In genomic region chr2:180660521-180660920, GRCm38 (mm10) we compare ENCODE assay signal across 22 mouse cellular contexts. TPM values are rescaled to one million over a fixed set of nuclear protein-coding genes. Genes with fewer than 3 reads are reported as not detected.
DNase-seq lines count a peak whose midpoint lies in the region; ATAC-seq and TF ChIP-seq lines count a peak whose summit lies in the region.
"Had no signal": no experiment of that assay in that cellular context is flagged by ENCODE, and none has a peak within 500 bp of the region (broad histone marks: within the 10 kb centered on the region; RNA-seq: fewer than 3 reads in every experiment).

No protein-coding gene starts in this region.

- H3K9me3 ChIP-seq in embryonic facial prominence, embryonic 13.5 days: no peaks in the 10 kb centered on the region
- no peaks in the 10 kb centered on the region for H3K9me3 ChIP-seq in embryonic facial prominence, embryonic 10.5 days
- H3K9me3 ChIP-seq in hindbrain, embryonic 13.5 days: no peaks in the 10 kb centered on the region
- no peaks in the 10 kb centered on the region for H3K9me3 ChIP-seq in hindbrain, postnatal 0 days (ENCODE audit: low read length)
- H3K9me3 ChIP-seq in midbrain, embryonic 16.5 days (replicated peaks; ENCODE audit: control insufficient read depth, low read length, poor library complexity, severe bottlenecking): no peaks in the 10 kb centered on the region
- H3K9me3 ChIP-seq in midbrain, embryonic 13.5 days: no peaks in the 10 kb centered on the region
- H3K9me3 ChIP-seq: forebrain, embryonic 12.5 days; forebrain, embryonic 15.5 days; G1E had no signal

- peaks cover 11% of the 10 kb centered on the region for H3K4me1 ChIP-seq in embryonic facial prominence, embryonic 13.5 days
- peaks cover 13% of the 10 kb centered on the region for H3K4me1 ChIP-seq in embryonic facial prominence, embryonic 10.5 days
- H3K4me1 ChIP-seq in hindbrain, embryonic 13.5 days (replicated peaks): peaks cover 12% of the 10 kb centered on the region
- no peaks in the 10 kb centered on the region for H3K4me1 ChIP-seq in hindbrain, postnatal 0 days (ENCODE audit: insufficient read depth, low read length)
- peaks cover 7% of the 10 kb centered on the region; the same call in 1 of the 2 replicates for H3K4me1 ChIP-seq in midbrain, embryonic 16.5 days (ENCODE audit: control insufficient read depth, insufficient read depth, low read length)
- peaks cover 10% of the 10 kb centered on the region for H3K4me1 ChIP-seq in midbrain, embryonic 13.5 days (replicated peaks)

- H3K27me3 ChIP-seq in embryonic facial prominence, embryonic 13.5 days: no peaks in the 10 kb centered on the region; the same call in 1 of the 2 replicates
- no peaks in the 10 kb centered on the region; the same call in 1 of the 2 replicates for H3K27me3 ChIP-seq in embryonic facial prominence, embryonic 10.5 days (replicated peaks; ENCODE audit: low read depth, poor library complexity, severe bottlenecking)
- no peaks in the 10 kb centered on the region for H3K27me3 ChIP-seq in hindbrain, embryonic 13.5 days
- no peaks in the 10 kb centered on the region for H3K27me3 ChIP-seq in hindbrain, postnatal 0 days (ENCODE audit: insufficient read depth, low read length)
- H3K27me3 ChIP-seq in midbrain, embryonic 16.5 days (ENCODE audit: control insufficient read depth, insufficient read depth, low read depth, low read length): no peaks in the 10 kb centered on the region
- H3K27me3 ChIP-seq in midbrain, embryonic 13.5 days: no peaks in the 10 kb centered on the region
- H3K27me3 ChIP-seq: CH12.LX; forebrain, embryonic 12.5 days; forebrain, embryonic 15.5 days; Patski had no signal

- H3K4me3 ChIP-seq in embryonic facial prominence, embryonic 13.5 days: no peak overlapping the region
- no peak overlapping the region for H3K4me3 ChIP-seq in embryonic facial prominence, embryonic 10.5 days
- no peak overlapping the region for H3K4me3 ChIP-seq in hindbrain, embryonic 13.5 days
- no peak overlapping the region for H3K4me3 ChIP-seq in hindbrain, postnatal 0 days (ENCODE audit: low read length)
- H3K4me3 ChIP-seq in midbrain, embryonic 16.5 days (ENCODE audit: low read depth, low read length): no peak overlapping the region
- no peak overlapping the region for H3K4me3 ChIP-seq in midbrain, embryonic 13.5 days (replicated peaks)
- H3K4me3 ChIP-seq: forebrain, embryonic 12.5 days; forebrain, embryonic 15.5 days had no signal

- no peak for ATAC-seq in embryonic facial prominence, embryonic 13.5 days (ENCODE audit: insufficient number of reproducible peaks, insufficient read depth, low FRiP score, low TSS enrichment, low read depth)
- no peak for ATAC-seq in hindbrain, embryonic 13.5 days (ENCODE audit: low FRiP score)
- no peak for ATAC-seq in hindbrain, postnatal 0 days
- ATAC-seq in midbrain, embryonic 16.5 days: 0 out of 2 replicates have a peak, but pooled peaks have one; percentile 49
- no peak for ATAC-seq in midbrain, embryonic 13.5 days
- ATAC-seq: activated CD4-positive, CD25-positive, alpha-beta regulatory T cell, adult 4 months; CD4-positive, CD25-positive, alpha-beta regulatory T cell, adult 4 months; forebrain, embryonic 15.5 days; forebrain, postnatal 0 days; Patski had no signal

- TF ChIP-seq CTCF in hindbrain, postnatal 0 days (IDR thresholded peaks at IDR 0.05; ENCODE audit: low read depth): no peak

- 95% methylated on average over 5 of the region's 5 CpGs for WGBS in embryonic facial prominence, embryonic 13.5 days
- WGBS in embryonic facial prominence, embryonic 10.5 days: 96% methylated on average over 5 of the region's 5 CpGs
- 96% methylated on average over 5 of the region's 5 CpGs for WGBS in hindbrain, embryonic 13.5 days
- WGBS in hindbrain, postnatal 0 days: 95% methylated on average over 5 of the region's 5 CpGs
- 97% methylated on average over 5 of the region's 5 CpGs for WGBS in midbrain, embryonic 16.5 days
- 98% methylated on average over 5 of the region's 5 CpGs for WGBS in midbrain, embryonic 13.5 days

- H3K9ac ChIP-seq in embryonic facial prominence, embryonic 13.5 days: 0 out of 2 replicates have a peak overlapping the region, but pooled peaks have one; percentile 64
- 0 out of 2 replicates have a peak overlapping the region, but pooled peaks have one; percentile 72 for H3K9ac ChIP-seq in hindbrain, embryonic 13.5 days
- no peak overlapping the region for H3K9ac ChIP-seq in hindbrain, postnatal 0 days (replicated peaks; ENCODE audit: low read length)
- no peak overlapping the region for H3K9ac ChIP-seq in midbrain, embryonic 16.5 days (ENCODE audit: low read depth, low read length)
- H3K9ac ChIP-seq in midbrain, embryonic 13.5 days (replicated peaks): no peak overlapping the region
- H3K9ac ChIP-seq: forebrain, embryonic 15.5 days; forebrain, postnatal 0 days had no signal

- no peak overlapping the region for H3K27ac ChIP-seq in embryonic facial prominence, embryonic 13.5 days
- H3K27ac ChIP-seq in embryonic facial prominence, embryonic 10.5 days (replicated peaks): no peak overlapping the region
- H3K27ac ChIP-seq in hindbrain, embryonic 13.5 days: no peak overlapping the region
- no peak overlapping the region for H3K27ac ChIP-seq in hindbrain, postnatal 0 days
- H3K27ac ChIP-seq in midbrain, embryonic 16.5 days (ENCODE audit: low read length): no peak overlapping the region
- no peak overlapping the region for H3K27ac ChIP-seq in midbrain, embryonic 13.5 days
- H3K27ac ChIP-seq: forebrain, embryonic 12.5 days; forebrain, embryonic 15.5 days had no signal

- peaks cover 37% of the 10 kb centered on the region for H3K36me3 ChIP-seq in embryonic facial prominence, embryonic 13.5 days
- H3K36me3 ChIP-seq in embryonic facial prominence, embryonic 10.5 days (replicated peaks): peaks cover 41% of the 10 kb centered on the region
- H3K36me3 ChIP-seq in hindbrain, embryonic 13.5 days: peaks cover 33% of the 10 kb centered on the region
- peaks cover 19% of the 10 kb centered on the region; the same call in 1 of the 2 replicates for H3K36me3 ChIP-seq in hindbrain, postnatal 0 days (ENCODE audit: insufficient read depth, low read length)
- peaks cover 10% of the 10 kb centered on the region; the same call in 1 of the 2 replicates for H3K36me3 ChIP-seq in midbrain, embryonic 16.5 days (ENCODE audit: control insufficient read depth, insufficient read depth, low read length)
- peaks cover 29% of the 10 kb centered on the region for H3K36me3 ChIP-seq in midbrain, embryonic 13.5 days

- no peak for DNase-seq in embryonic facial prominence, embryonic 10.5 days (ENCODE audit: low spot score)
- DNase-seq in heart, adult 11 months: peak; percentile 90
- no peak for DNase-seq in heart, adult 9 months (ENCODE audit: low spot score in 2 of 2)
- no peak for DNase-seq in hindbrain, postnatal 0 days (ENCODE audit: low spot score)
- DNase-seq: adrenal gland, adult 8-10 months; adrenal gland, postnatal 14 days; adrenal gland, postnatal 36 days; B cell, adult 2 months; cerebellum, adult 9-10 months; forebrain, postnatal 0 days had no signal

- no peak overlapping the region for H3K4me2 ChIP-seq in embryonic facial prominence, embryonic 13.5 days
- no peak overlapping the region for H3K4me2 ChIP-seq in hindbrain, embryonic 13.5 days
- no peak overlapping the region for H3K4me2 ChIP-seq in hindbrain, postnatal 0 days (ENCODE audit: low read depth, low read length)
- H3K4me2 ChIP-seq in midbrain, embryonic 16.5 days (ENCODE audit: low read length): no peak overlapping the region
- no peak overlapping the region for H3K4me2 ChIP-seq in midbrain, embryonic 13.5 days (replicated peaks)
- H3K4me2 ChIP-seq: forebrain, embryonic 12.5 days; forebrain, embryonic 15.5 days had no signal

RNA-seq across cellular contexts. Expression of gene Tcfl5, which starts 18.0 kb away (rescaled TPM):
- polyA plus RNA-seq in embryonic facial prominence, embryonic 13.5 days (2015; fragmentation: Nextera tagmentation; extraction: Ambion mirVana): 0.28 and 0.65 TPM in 2 replicates
- 0.11 and 0.18 TPM in 2 replicates for polyA plus RNA-seq in embryonic facial prominence, embryonic 10.5 days (2016; fragmentation: Nextera tagmentation; extraction: Ambion mirVana)
- 0.22 and 0.34 TPM in 2 replicates for polyA plus RNA-seq in hindbrain, embryonic 13.5 days (2015; fragmentation: Nextera tagmentation; extraction: Ambion mirVana)
- 5.8 and 7.2 TPM in 2 replicates for total RNA-seq in hindbrain, postnatal 0 days (2014; rRNA removed)
- 0.91 and 1.0 TPM in 2 replicates for polyA plus RNA-seq in hindbrain, postnatal 0 days (2015; fragmentation: Nextera tagmentation; extraction: Ambion mirVana)
- polyA plus RNA-seq in midbrain, embryonic 16.5 days (2015; fragmentation: Nextera tagmentation; extraction: Ambion mirVana): 0.42 and 0.55 TPM in 2 replicates
- 0.09 and 0.15 TPM in 2 replicates for polyA plus RNA-seq in midbrain, embryonic 13.5 days (2015; fragmentation: Nextera tagmentation; extraction: Ambion mirVana)
- total RNA-seq: adrenal gland, adult 18-20 months; adrenal gland, adult 8-10 months; adrenal gland, postnatal 14 days; adrenal gland, postnatal 36 days; CH12.LX had no signal
- polyA plus RNA-seq: activated CD4-positive, CD25-positive, alpha-beta regulatory T cell, adult 4 months; G1E; Patski had no signal

RNA-seq across cellular contexts. Expression of gene Dido1, which starts 49.3 kb away (rescaled TPM):
- polyA plus RNA-seq in embryonic facial prominence, embryonic 13.5 days (2015; fragmentation: Nextera tagmentation; extraction: Ambion mirVana): 36.3 and 36.5 TPM in 2 replicates
- polyA plus RNA-seq in embryonic facial prominence, embryonic 10.5 days (2016; fragmentation: Nextera tagmentation; extraction: Ambion mirVana): 33.1 and 34.3 TPM in 2 replicates
- polyA plus RNA-seq in hindbrain, embryonic 13.5 days (2015; fragmentation: Nextera tagmentation; extraction: Ambion mirVana): 27.6 and 29.7 TPM in 2 replicates
- total RNA-seq in hindbrain, postnatal 0 days (2014; rRNA removed): 35.7 and 36.3 TPM in 2 replicates
- polyA plus RNA-seq in hindbrain, postnatal 0 days (2015; fragmentation: Nextera tagmentation; extraction: Ambion mirVana): 21.7 and 22.8 TPM in 2 replicates
- 23.9 and 26.8 TPM in 2 replicates for polyA plus RNA-seq in midbrain, embryonic 16.5 days (2015; fragmentation: Nextera tagmentation; extraction: Ambion mirVana)
- polyA plus RNA-seq in midbrain, embryonic 13.5 days (2015; fragmentation: Nextera tagmentation; extraction: Ambion mirVana): 33.9 and 36.3 TPM in 2 replicates

RNA-seq across cellular contexts. Expression of gene Gid8, which starts 49.4 kb away (rescaled TPM):
- 62.8 and 66.5 TPM in 2 replicates for polyA plus RNA-seq in embryonic facial prominence, embryonic 13.5 days (2015; fragmentation: Nextera tagmentation; extraction: Ambion mirVana)
- 46.7 and 51.7 TPM in 2 replicates for polyA plus RNA-seq in embryonic facial prominence, embryonic 10.5 days (2016; fragmentation: Nextera tagmentation; extraction: Ambion mirVana)
- polyA plus RNA-seq in hindbrain, embryonic 13.5 days (2015; fragmentation: Nextera tagmentation; extraction: Ambion mirVana): 56.6 and 58.7 TPM in 2 replicates
- total RNA-seq in hindbrain, postnatal 0 days (2014; rRNA removed): 43.2 and 51.1 TPM in 2 replicates
- polyA plus RNA-seq in hindbrain, postnatal 0 days (2015; fragmentation: Nextera tagmentation; extraction: Ambion mirVana): 45.5 TPM in 2 replicates
- 55.1 and 57.1 TPM in 2 replicates for polyA plus RNA-seq in midbrain, embryonic 16.5 days (2015; fragmentation: Nextera tagmentation; extraction: Ambion mirVana)
- 56.3 and 61.1 TPM in 2 replicates for polyA plus RNA-seq in midbrain, embryonic 13.5 days (2015; fragmentation: Nextera tagmentation; extraction: Ambion mirVana)

Comparison
In these comparisons a context has a peak if more than half of its experiments do, and no peak if none do; other contexts are left out.
1. H3K9ac ChIP-seq: peak in embryonic facial prominence, embryonic 13.5 days (single experiment) and hindbrain, embryonic 13.5 days (single experiment); none in hindbrain, postnatal 0 days (single experiment), midbrain, embryonic 16.5 days (single experiment) and midbrain, embryonic 13.5 days (single experiment).